Mouse (Mus musculus): ENCODE results near the gene Ubash3b. TPM values are rescaled to one million over a fixed set of nuclear protein-coding genes. Genes with fewer than 3 reads are reported as not detected.

Gene Ubash3b
- polyA plus RNA-seq, 1 experiment from 2014 or later = 3.4 TPM

- H3K4me2 ChIP-seq (ENCODE audit: low read depth, low read length) = no peak overlapping the region
- ATAC-seq = no peak
- H3K27ac ChIP-seq (ENCODE audit: low read length) = no peak overlapping the region
- 89% methylated on average over 15 of the region's 15 CpGs for WGBS
- H3K27me3 ChIP-seq (replicated peaks; ENCODE audit: control insufficient read depth, insufficient read depth, low read length) = no peaks in the 10 kb centered on the region
- no peak overlapping the region for H3K4me3 ChIP-seq (ENCODE audit: low read length)
- H3K9me3 ChIP-seq (ENCODE audit: control insufficient read depth, low read length) = no peaks in the 10 kb centered on the region
- peaks cover 10% of the 10 kb centered on the region; the same call in 1 of the 2 replicates for H3K4me1 ChIP-seq (ENCODE audit: control insufficient read depth, insufficient read depth, low read length)
- H3K9ac ChIP-seq (ENCODE audit: low read depth, low read length) = no peak overlapping the region
- H3K36me3 ChIP-seq (ENCODE audit: control insufficient read depth, insufficient read depth, low read length) = no peaks in the 10 kb centered on the region
These were observed 17.7 kb downstream of the Ubash3b start for GRCm38 (mm10) chr9:41143825-41144224.

GRCm38 (mm10) chr9:41143115-41143514 lies 18.4 kb downstream of the Ubash3b start:
- H3K27ac ChIP-seq (ENCODE audit: low read length) = no peak overlapping the region
- H3K27me3 ChIP-seq (replicated peaks; ENCODE audit: control insufficient read depth, insufficient read depth, low read length) = no peaks in the 10 kb centered on the region
- WGBS = 80% methylated on average over 3 of the region's 3 CpGs
- H3K9ac ChIP-seq (ENCODE audit: low read depth, low read length) = no peak overlapping the region
- ATAC-seq = no peak
- no peaks in the 10 kb centered on the region for H3K9me3 ChIP-seq (ENCODE audit: control insufficient read depth, low read length)
- H3K4me1 ChIP-seq (ENCODE audit: control insufficient read depth, insufficient read depth, low read length) = peaks cover 10% of the 10 kb centered on the region; the same call in 1 of the 2 replicates
- H3K36me3 ChIP-seq (ENCODE audit: control insufficient read depth, insufficient read depth, low read length) = no peaks in the 10 kb centered on the region
- no peak overlapping the region for H3K4me3 ChIP-seq (ENCODE audit: low read length)
- H3K4me2 ChIP-seq (ENCODE audit: low read depth, low read length) = no peak overlapping the region

DNA sequence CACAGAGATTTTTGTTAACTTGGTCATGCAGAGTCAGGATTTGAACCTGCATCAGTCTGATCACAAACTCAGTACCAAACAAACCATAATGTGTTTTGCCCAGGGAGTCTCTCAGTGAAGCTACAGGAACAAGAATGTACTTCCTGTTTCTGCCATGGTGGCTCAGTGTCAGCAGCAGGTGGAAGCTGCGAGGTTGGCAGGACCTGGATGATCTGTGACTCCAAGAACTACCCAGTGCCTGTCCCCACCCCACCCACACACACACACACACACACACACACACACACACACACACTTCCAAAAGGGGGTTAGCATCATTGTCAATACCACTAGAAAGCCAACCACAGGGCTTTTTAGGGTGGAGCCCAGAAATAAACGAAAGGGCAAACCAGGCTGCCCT lies 20.5 kb downstream of the Ubash3b start:
- Histone ChIP-seq H3K4me2 (ENCODE audit: low read depth, low read length) (no peak overlapping the region), H3K4me1 (ENCODE audit: control insufficient read depth, insufficient read depth, low read length) (no peaks in the 10 kb centered on the region), H3K9ac (ENCODE audit: low read depth, low read length) (no peak overlapping the region), H3K4me3 (ENCODE audit: low read length) (no peak overlapping the region), H3K27ac (ENCODE audit: low read length) (no peak overlapping the region), H3K36me3 (ENCODE audit: control insufficient read depth, insufficient read depth, low read length) (no peaks in the 10 kb centered on the region), H3K9me3 (ENCODE audit: control insufficient read depth, low read length) (no peaks in the 10 kb centered on the region), H3K27me3 (replicated peaks; ENCODE audit: control insufficient read depth, insufficient read depth, low read length) (no peaks in the 10 kb centered on the region)
- no peak for ATAC-seq
- 58% methylated on average over 2 of the region's 2 CpGs for WGBS

GRCm38 (mm10) chr9:41138987-41139808 lies 22.3 kb downstream of the Ubash3b start:
- Histone ChIP-seq H3K36me3 (ENCODE audit: control insufficient read depth, insufficient read depth, low read length) (no peaks in the 10 kb centered on the region), H3K9ac (ENCODE audit: low read depth, low read length) (no peak overlapping the region), H3K27me3 (replicated peaks; ENCODE audit: control insufficient read depth, insufficient read depth, low read length) (no peaks in the 10 kb centered on the region), H3K4me1 (ENCODE audit: control insufficient read depth, insufficient read depth, low read length) (no peaks in the 10 kb centered on the region), H3K4me3 (ENCODE audit: low read length) (no peak overlapping the region), H3K9me3 (ENCODE audit: control insufficient read depth, low read length) (no peaks in the 10 kb centered on the region), H3K27ac (ENCODE audit: low read length) (no peak overlapping the region), H3K4me2 (ENCODE audit: low read depth, low read length) (no peak overlapping the region)
- WGBS = 52% methylated on average over 6 of the region's 6 CpGs
- ATAC-seq = no peak

DNA sequence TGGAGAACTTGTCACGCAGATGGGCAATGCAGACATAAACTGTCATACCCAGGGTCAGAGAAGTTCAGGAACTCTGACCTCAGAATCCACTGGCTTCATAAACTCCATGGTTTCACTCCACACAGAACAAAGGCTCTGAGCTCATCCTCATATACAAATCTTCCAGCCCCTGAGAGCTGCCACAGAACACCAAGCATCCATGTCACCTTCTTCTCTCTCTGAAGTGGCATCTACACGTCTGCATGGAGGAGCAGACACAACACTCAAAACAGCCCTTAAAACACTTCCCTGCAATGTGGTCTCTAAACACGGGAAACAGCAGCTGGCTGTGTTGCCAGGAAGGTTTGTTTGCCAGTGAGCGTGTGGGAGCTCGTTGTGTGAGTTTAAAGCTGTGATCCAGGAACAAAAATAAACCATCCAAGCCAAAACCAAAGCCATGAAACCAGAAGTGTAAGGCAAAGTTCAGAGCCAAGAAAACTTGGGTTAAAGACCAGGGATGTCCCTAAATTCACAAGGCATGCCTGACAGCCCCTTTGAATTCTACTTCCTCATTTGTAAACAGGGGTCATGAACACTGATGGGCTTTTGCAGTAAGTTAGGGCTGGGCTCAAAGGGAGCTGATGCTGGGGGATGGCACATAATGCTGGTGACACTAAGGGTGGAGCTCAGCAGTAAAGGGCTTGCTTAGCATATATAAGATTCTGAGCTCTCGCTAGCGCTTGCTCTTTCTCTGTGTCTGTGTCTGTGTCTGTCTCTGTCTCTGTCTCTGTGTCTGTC lies 24.6 kb downstream of the Ubash3b start:
- Histone ChIP-seq H3K27ac (ENCODE audit: low read length) (no peak overlapping the region), H3K4me2 (ENCODE audit: low read depth, low read length) (no peak overlapping the region), H3K4me1 (ENCODE audit: control insufficient read depth, insufficient read depth, low read length) (no peaks in the 10 kb centered on the region), H3K36me3 (ENCODE audit: control insufficient read depth, insufficient read depth, low read length) (no peaks in the 10 kb centered on the region), H3K9ac (ENCODE audit: low read depth, low read length) (no peak overlapping the region), H3K27me3 (replicated peaks; ENCODE audit: control insufficient read depth, insufficient read depth, low read length) (no peaks in the 10 kb centered on the region), H3K9me3 (ENCODE audit: control insufficient read depth, low read length) (no peaks in the 10 kb centered on the region), H3K4me3 (ENCODE audit: low read length) (no peak overlapping the region)
- ATAC-seq = no peak
- WGBS = 38% methylated on average over 7 of the region's 7 CpGs

DNA sequence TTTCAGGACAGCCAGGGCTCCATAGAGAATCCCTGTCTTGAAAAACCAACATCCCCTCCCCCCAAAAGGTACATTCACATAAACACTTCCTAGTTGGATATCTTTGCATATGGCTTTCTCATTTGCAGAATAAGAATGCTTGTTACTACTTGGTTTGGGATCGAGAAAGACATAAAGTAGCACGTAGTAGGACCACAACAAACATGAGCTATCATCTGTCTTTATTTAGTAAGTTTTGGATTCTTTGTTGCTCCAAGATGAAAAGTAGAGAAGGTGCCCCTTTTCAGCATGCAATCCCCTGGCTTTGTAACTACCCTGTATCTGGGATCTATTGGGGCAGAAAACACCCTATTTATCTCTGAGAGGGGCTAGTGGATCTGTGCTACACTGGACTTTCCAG lies 25.2 kb downstream of the Ubash3b start:
- 92% methylated on average over 2 of the region's 2 CpGs for WGBS
- H3K27ac ChIP-seq (ENCODE audit: low read length) = no peak overlapping the region
- H3K36me3 ChIP-seq (ENCODE audit: control insufficient read depth, insufficient read depth, low read length) = no peaks in the 10 kb centered on the region
- no peaks in the 10 kb centered on the region for H3K9me3 ChIP-seq (ENCODE audit: control insufficient read depth, low read length)
- no peak for ATAC-seq
- no peaks in the 10 kb centered on the region for H3K27me3 ChIP-seq (replicated peaks; ENCODE audit: control insufficient read depth, insufficient read depth, low read length)
- H3K9ac ChIP-seq (ENCODE audit: low read depth, low read length) = no peak overlapping the region
- no peak overlapping the region for H3K4me3 ChIP-seq (ENCODE audit: low read length)
- H3K4me2 ChIP-seq (ENCODE audit: low read depth, low read length) = no peak overlapping the region
- no peaks in the 10 kb centered on the region for H3K4me1 ChIP-seq (ENCODE audit: control insufficient read depth, insufficient read depth, low read length)

DNA sequence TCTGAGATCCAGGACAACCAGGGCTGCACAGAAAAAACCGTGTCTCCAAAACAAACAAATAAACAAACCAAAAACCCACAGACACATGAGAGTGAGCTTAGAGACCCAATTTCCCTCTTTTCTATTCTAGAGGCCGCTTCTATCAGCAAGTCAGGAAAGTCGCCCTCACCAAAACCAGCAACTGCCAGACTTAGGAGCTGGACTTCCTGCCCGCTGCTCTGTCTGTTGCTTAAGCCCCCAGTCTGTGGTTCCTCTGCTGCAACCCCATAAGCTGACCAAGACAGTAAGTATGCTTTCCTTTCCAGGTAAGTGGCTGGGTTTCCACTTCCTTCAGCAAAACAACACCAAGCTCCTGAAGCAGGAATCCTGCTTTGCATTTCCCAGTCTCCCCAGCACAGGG lies 26.6 kb downstream of the Ubash3b start:
- H3K9ac ChIP-seq (ENCODE audit: low read depth, low read length) = no peak overlapping the region
- H3K36me3 ChIP-seq (ENCODE audit: control insufficient read depth, insufficient read depth, low read length) = no peaks in the 10 kb centered on the region
- WGBS = 64% methylated on average over 4 of the region's 4 CpGs
- H3K27me3 ChIP-seq (replicated peaks; ENCODE audit: control insufficient read depth, insufficient read depth, low read length) = no peaks in the 10 kb centered on the region
- no peak for ATAC-seq
- no peaks in the 10 kb centered on the region for H3K4me1 ChIP-seq (ENCODE audit: control insufficient read depth, insufficient read depth, low read length)
- H3K4me3 ChIP-seq (ENCODE audit: low read length) = no peak overlapping the region
- no peak overlapping the region for H3K27ac ChIP-seq (ENCODE audit: low read length)
- no peak overlapping the region for H3K4me2 ChIP-seq (ENCODE audit: low read depth, low read length)
- H3K9me3 ChIP-seq (ENCODE audit: control insufficient read depth, low read length) = no peaks in the 10 kb centered on the region

DNA sequence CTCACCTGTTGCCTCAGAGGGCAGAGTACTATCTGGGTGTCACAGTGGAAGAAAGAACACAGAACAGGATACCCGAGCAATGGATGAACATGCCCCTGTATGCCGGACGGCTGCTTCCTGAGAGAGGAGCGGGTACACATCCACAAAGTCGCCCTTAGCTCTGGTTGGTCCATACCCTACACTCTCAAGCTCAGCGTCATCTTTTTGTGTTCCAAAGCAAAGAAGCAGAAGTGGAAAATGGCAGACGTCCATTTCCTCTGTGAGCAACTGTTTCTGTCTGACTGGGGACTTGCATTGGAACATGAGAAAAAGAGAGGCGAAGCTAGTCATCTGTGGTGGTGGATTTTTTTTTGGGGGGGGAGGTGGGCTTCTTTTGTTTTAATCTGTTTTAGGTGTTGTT lies 30.9 kb downstream of the Ubash3b start:
- no peaks in the 10 kb centered on the region for H3K4me1 ChIP-seq (ENCODE audit: control insufficient read depth, insufficient read depth, low read length)
- H3K27ac ChIP-seq (ENCODE audit: low read length) = no peak overlapping the region
- no peaks in the 10 kb centered on the region for H3K36me3 ChIP-seq (ENCODE audit: control insufficient read depth, insufficient read depth, low read length)
- H3K9ac ChIP-seq (ENCODE audit: low read depth, low read length) = no peak overlapping the region
- no peaks in the 10 kb centered on the region for H3K27me3 ChIP-seq (replicated peaks; ENCODE audit: control insufficient read depth, insufficient read depth, low read length)
- H3K4me2 ChIP-seq (ENCODE audit: low read depth, low read length) = no peak overlapping the region
- 85% methylated on average over 8 of the region's 8 CpGs for WGBS
- no peak for ATAC-seq
- H3K9me3 ChIP-seq (ENCODE audit: control insufficient read depth, low read length) = no peaks in the 10 kb centered on the region
- no peak overlapping the region for H3K4me3 ChIP-seq (ENCODE audit: low read length)

- no peaks in the 10 kb centered on the region for H3K36me3 ChIP-seq (ENCODE audit: control insufficient read depth, insufficient read depth, low read length)
- no peaks in the 10 kb centered on the region for H3K9me3 ChIP-seq (ENCODE audit: control insufficient read depth, low read length)
- ATAC-seq = no peak
- no peak overlapping the region for H3K4me2 ChIP-seq (ENCODE audit: low read depth, low read length)
- no peaks in the 10 kb centered on the region for H3K4me1 ChIP-seq (ENCODE audit: control insufficient read depth, insufficient read depth, low read length)
- no peak overlapping the region for H3K4me3 ChIP-seq (ENCODE audit: low read length)
- H3K9ac ChIP-seq (ENCODE audit: low read depth, low read length) = no peak overlapping the region
- WGBS = 72% methylated on average over 10 of the region's 10 CpGs
- H3K27me3 ChIP-seq (replicated peaks; ENCODE audit: control insufficient read depth, insufficient read depth, low read length) = no peaks in the 10 kb centered on the region
- no peak overlapping the region for H3K27ac ChIP-seq (ENCODE audit: low read length)
These were observed 31.6 kb downstream of the Ubash3b start for GRCm38 (mm10) chr9:41129802-41130480.

Data from intestine, embryonic 16.5 days (tissue).